Mouse (Mus musculus): ENCODE measurements around the gene Ube2z.
"Not testable (repeated sequence)": the region's sequence is repeated elsewhere in the genome, so short reads cannot be mapped to it uniquely, and the experiment has no call there.

The Ube2z gene

GRCm38 (mm10) chr11:96065215-96065911 lies at the start of gene Ube2z:
Gene Ube2z, minus strand, starts transcription at chr11:96065388.
- in situ Hi-C loops (cut with MboI, MseI): loop anchor here in 1 of 2 experiments (25.0 kb wide), 1 partner anchor 1772 kb away; the partner anchor contains the start of gene B230217C12Rik

GRCm38 (mm10) chr11:96114077-96114476 lies 48.9 kb upstream of the Ube2z start:
- in situ Hi-C loops (cut with MboI, MseI): no loop called here

DNA sequence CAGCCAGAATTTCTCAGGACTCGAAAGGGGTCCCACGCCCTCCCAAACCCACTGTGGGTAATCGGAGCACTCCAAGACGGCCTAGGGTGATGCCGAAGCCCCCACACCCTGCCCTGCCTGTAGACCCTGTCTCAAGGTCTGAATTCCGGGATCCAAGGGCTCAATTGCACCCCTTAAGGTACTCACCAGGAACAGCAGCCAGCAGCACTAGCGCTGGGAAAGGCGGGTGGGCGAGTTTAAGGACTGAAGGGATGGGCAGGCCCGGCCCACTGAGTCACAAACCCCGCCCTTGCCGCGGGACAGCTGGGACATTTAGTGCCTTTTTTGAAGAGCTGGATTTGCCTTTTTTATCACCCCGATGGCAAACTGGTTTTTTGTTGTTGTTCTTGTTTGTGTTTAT lies 46.6 kb upstream of the Ube2z start, which contains the start of gene Calcoco2:
Gene Calcoco2, minus strand, starts transcription at position 214 of the 400 bp plus-strand sequence.
- in situ Hi-C loops (cut with MboI, MseI): no loop called here

- in situ Hi-C loops (cut with MboI, MseI): not testable (repeated sequence)
Observed at GRCm38 (mm10) chr11:96110950-96111349, 45.8 kb upstream of the Ube2z start.

DNA sequence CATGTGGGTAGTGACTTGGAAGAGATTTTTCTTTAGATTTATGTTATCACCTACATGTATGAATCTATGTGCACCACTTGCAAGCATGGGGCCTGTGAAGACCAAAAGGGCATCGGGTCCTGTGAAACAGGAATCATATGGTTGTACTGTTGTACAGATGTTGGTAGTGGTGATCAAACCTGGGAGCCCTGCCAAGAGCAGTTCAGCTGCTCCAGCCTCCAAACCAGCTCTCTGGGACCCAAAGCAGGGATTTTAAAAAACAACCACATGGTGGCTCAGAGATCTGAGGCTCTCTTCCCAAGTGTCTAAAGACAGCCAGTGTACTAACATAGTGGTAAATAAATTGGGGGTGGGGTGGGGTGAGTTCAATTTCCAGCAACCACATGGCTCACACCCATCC lies 43.2 kb upstream of the Ube2z start:
- in situ Hi-C loops (cut with MboI, MseI): no loop called here

GRCm38 (mm10) chr11:96093361-96093760 lies 28.2 kb upstream of the Ube2z start:
- in situ Hi-C loops (cut with MboI, MseI): loop anchor here in 1 of 2 experiments (5.0 kb wide), 1 partner anchor 44 kb away; no protein-coding TSS in a partner anchor

DNA sequence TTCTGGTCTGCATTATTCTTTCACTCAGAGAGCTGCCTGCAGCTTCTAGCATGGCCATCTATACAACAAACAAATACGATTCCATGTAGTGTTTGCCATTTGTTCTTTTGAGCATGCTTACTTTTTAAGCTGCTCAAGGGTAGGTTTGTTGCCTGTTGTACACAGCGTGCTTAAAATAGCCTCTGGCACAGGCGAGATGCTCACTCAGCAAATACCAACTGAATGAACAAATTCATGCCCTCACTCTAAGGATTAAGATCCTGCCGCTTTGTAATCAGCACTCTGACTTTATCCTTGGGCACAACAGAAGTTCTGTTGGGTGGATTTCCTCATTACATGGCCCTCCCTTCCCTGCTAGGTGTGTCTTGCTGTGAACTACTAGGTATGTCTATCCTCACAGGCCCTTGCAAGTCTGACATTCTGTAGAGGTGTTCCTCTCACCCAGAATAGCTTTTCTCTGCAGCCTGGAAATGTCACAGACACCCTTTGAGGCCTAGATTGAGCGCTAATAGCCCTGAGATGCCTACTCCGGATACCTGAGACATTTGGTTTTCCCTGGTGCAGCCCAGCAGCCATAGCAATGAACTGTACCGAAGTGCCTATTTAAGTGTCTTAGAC lies 27.6 kb upstream of the Ube2z start:
- in situ Hi-C loops (cut with MboI, MseI): loop anchor here in 1 of 2 experiments (5.0 kb wide), 1 partner anchor 45 kb away; no protein-coding TSS in a partner anchor

GRCm38 (mm10) chr11:96091073-96091472 lies 25.9 kb upstream of the Ube2z start:
- in situ Hi-C loops (cut with MboI, MseI): loop anchor here in 1 of 2 experiments (5.0 kb wide), 1 partner anchor 46 kb away; no protein-coding TSS in a partner anchor

GRCm38 (mm10) chr11:96087981-96088380 lies 22.8 kb upstream of the Ube2z start:
- in situ Hi-C loops (cut with MboI, MseI): no loop called here

- in situ Hi-C loops (cut with MboI, MseI): no loop called here
Observed at GRCm38 (mm10) chr11:96082682-96083081, 17.5 kb upstream of the Ube2z start.

- in situ Hi-C loops (cut with MboI, MseI): no loop called here
Observed at GRCm38 (mm10) chr11:96080736-96081135, 15.5 kb upstream of the Ube2z start.

- in situ Hi-C loops (cut with MboI, MseI): no loop called here
Observed at GRCm38 (mm10) chr11:96076221-96077105, 11.3 kb upstream of the Ube2z start.

GRCm38 (mm10) chr11:96075509-96076220 lies 10.5 kb upstream of the Ube2z start, which contains the start of gene Atp5g1:
Gene Atp5g1, minus strand, starts transcription at chr11:96075670.
- in situ Hi-C loops (cut with MboI, MseI): no loop called here

- in situ Hi-C loops (cut with MboI, MseI): no loop called here
Observed at GRCm38 (mm10) chr11:96075177-96075508, 10.0 kb upstream of the Ube2z start.

- in situ Hi-C loops (cut with MboI, MseI): loop anchor here in 1 of 2 experiments (25.0 kb wide), 1 partner anchor 1763 kb away; the partner anchor contains the start of gene B230217C12Rik
Observed at GRCm38 (mm10) chr11:96074351-96075176, 9.4 kb upstream of the Ube2z start.

DNA sequence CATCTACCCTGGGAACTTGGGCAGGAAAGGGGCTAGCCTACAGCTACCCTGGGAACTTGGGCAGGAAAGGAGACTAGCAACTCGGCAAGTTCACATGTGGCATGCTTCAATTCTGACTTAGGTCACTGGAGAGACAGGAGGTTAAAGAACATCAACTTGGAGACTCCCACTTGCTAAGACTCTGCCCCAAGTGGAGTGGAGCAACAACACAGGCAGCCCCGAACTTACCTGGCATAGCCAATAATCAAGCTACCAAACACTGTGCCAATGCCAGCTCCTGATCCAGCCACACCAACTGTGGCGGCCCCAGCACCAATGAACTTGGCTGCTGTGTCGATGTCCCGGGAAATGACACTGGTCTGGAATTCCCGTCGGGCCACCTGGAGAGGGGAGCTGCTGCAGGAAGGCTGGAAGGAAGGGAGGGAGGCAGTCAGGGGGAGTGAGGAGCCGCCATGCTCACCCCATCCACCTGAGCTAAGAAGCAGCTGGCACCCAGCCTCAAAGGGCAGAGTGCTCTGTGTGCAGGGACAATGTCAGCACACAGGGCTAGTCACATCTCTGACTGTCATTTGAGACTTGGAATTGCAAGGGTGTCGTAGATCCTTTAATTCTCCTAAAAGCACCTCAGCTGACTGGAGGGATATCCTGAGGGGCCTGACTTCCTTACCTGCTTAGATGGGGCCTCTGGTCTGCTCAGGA lies 8.3 kb upstream of the Ube2z start:
- in situ Hi-C loops (cut with MboI, MseI): loop anchor here in 1 of 2 experiments (25.0 kb wide), 1 partner anchor 1764 kb away; the partner anchor contains the start of gene B230217C12Rik

- in situ Hi-C loops (cut with MboI, MseI): loop anchor here in 1 of 2 experiments (25.0 kb wide), 1 partner anchor 1766 kb away; the partner anchor contains the start of gene B230217C12Rik
Observed at GRCm38 (mm10) chr11:96071013-96071412, 5.8 kb upstream of the Ube2z start.

DNA sequence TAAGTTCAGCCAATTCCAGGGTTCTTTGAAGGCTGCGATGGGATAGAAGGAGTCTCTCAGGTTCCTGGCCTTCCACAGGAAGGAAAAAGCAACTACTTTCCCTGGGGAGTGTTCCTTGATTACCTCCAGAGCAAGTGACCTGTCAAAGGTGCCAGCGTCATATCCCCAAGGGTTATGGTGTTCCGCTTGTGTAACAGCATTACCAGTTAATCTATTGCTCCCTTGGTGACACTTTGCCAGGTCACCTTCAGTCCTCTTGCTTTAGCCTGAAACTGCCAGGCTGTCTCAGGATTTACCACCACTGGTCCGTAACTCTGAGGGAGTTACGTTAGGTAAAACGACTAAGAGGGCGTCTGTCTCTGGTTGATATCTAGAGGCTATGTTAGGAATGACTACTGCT lies 5.2 kb upstream of the Ube2z start:
- in situ Hi-C loops (cut with MboI, MseI): loop anchor here in 1 of 2 experiments (25.0 kb wide), 1 partner anchor 1767 kb away; the partner anchor contains the start of gene B230217C12Rik

- in situ Hi-C loops (cut with MboI, MseI): loop anchor here in 1 of 2 experiments (25.0 kb wide), 1 partner anchor 1769 kb away; the partner anchor contains the start of gene B230217C12Rik
Observed at GRCm38 (mm10) chr11:96068231-96068630, 3.0 kb upstream of the Ube2z start.

Data from T-helper 17 cell (primary cell).